Mouse (Mus musculus): ENCODE data around the gene Ccdc113.

GRCm38 (mm10) chr8:95516928-95517327 is 17.0 kb upstream of the Ccdc113 start:
- no peak for TF ChIP-seq CTCF (IDR thresholded peaks at IDR 0.05; ENCODE audit: low read depth)
- TF ChIP-seq EP300 (IDR thresholded peaks at IDR 0.05; ENCODE audit: low read depth), result no peak
